Mouse (Mus musculus): ENCODE measurements at regions not wholly inside any gene's neighbourhood (a gene's known extent, or its start where the extent isn't known, plus 50 kb on each side); places are given as distances from the start of the nearest gene placed in this dataset.

GRCm38 (mm10) chr2:75484951-75485350 lies 174.1 kb upstream of the Hnrnpa3 start:
- no peak for DNase-seq (ENCODE audit: low read depth, low spot score)

- no peak for DNase-seq (ENCODE audit: low read depth, low spot score)
Measured at GRCm38 (mm10) chr2:75491150-75491549, 167.9 kb upstream of the Hnrnpa3 start.

GRCm38 (mm10) chr2:75491789-75492500 lies 167.1 kb upstream of the Hnrnpa3 start:
- no peak for DNase-seq (ENCODE audit: low read depth, low spot score)

- no peak for DNase-seq (ENCODE audit: low read depth, low spot score)
Measured at GRCm38 (mm10) chr2:75492501-75492898, 166.6 kb upstream of the Hnrnpa3 start.

- DNase-seq (ENCODE audit: low read depth, low spot score) = no peak
Measured at GRCm38 (mm10) chr2:75496606-75497240, 162.3 kb upstream of the Hnrnpa3 start.

GRCm38 (mm10) chr2:75510223-75510622 lies 148.8 kb upstream of the Hnrnpa3 start:
- DNase-seq (ENCODE audit: low read depth, low spot score) = no peak

GRCm38 (mm10) chr2:75512422-75513170 lies 146.5 kb upstream of the Hnrnpa3 start:
- no peak for DNase-seq (ENCODE audit: low read depth, low spot score)

- no peak for DNase-seq (ENCODE audit: low read depth, low spot score)
Measured at GRCm38 (mm10) chr2:75514171-75514570, 144.9 kb upstream of the Hnrnpa3 start.

- no peak for DNase-seq (ENCODE audit: low read depth, low spot score)
Measured at GRCm38 (mm10) chr2:75516223-75516622, 142.8 kb upstream of the Hnrnpa3 start.

GRCm38 (mm10) chr2:75517096-75517495 lies 142.0 kb upstream of the Hnrnpa3 start:
- peak; percentile 23 for DNase-seq (ENCODE audit: low read depth, low spot score)

- peak; percentile 55 for DNase-seq (ENCODE audit: low read depth, low spot score)
Measured at GRCm38 (mm10) chr2:75518607-75519006, 140.5 kb upstream of the Hnrnpa3 start.

GRCm38 (mm10) chr2:75525562-75525961 lies 133.5 kb upstream of the Hnrnpa3 start:
- no peak for DNase-seq (ENCODE audit: low read depth, low spot score)

- DNase-seq (ENCODE audit: low read depth, low spot score) = no peak
Measured at GRCm38 (mm10) chr2:75528706-75529105, 130.4 kb upstream of the Hnrnpa3 start.

GRCm38 (mm10) chr2:75538114-75538513 lies 120.9 kb upstream of the Hnrnpa3 start:
- no peak for DNase-seq (ENCODE audit: low read depth, low spot score)

GRCm38 (mm10) chr2:75539726-75540125 lies 119.3 kb upstream of the Hnrnpa3 start:
- DNase-seq (ENCODE audit: low read depth, low spot score) = no peak

GRCm38 (mm10) chr2:75542331-75542730 lies 116.7 kb upstream of the Hnrnpa3 start:
- no peak for DNase-seq (ENCODE audit: low read depth, low spot score)

GRCm38 (mm10) chr2:75542781-75543180 lies 116.3 kb upstream of the Hnrnpa3 start:
- DNase-seq (ENCODE audit: low read depth, low spot score) = peak; percentile 26

- no peak for DNase-seq (ENCODE audit: low read depth, low spot score)
Measured at GRCm38 (mm10) chr2:75545971-75546370, 113.1 kb upstream of the Hnrnpa3 start.

GRCm38 (mm10) chr2:75555676-75556075 lies 103.4 kb upstream of the Hnrnpa3 start:
- DNase-seq (ENCODE audit: low read depth, low spot score) = no peak

- DNase-seq (ENCODE audit: low read depth, low spot score) = no peak
Measured at GRCm38 (mm10) chr2:75556744-75557143, 102.3 kb upstream of the Hnrnpa3 start.

- DNase-seq (ENCODE audit: low read depth, low spot score) = no peak
Measured at GRCm38 (mm10) chr2:75557392-75557791, 101.7 kb upstream of the Hnrnpa3 start.

GRCm38 (mm10) chr2:75559920-75560319 lies 99.1 kb upstream of the Hnrnpa3 start:
- DNase-seq (ENCODE audit: low read depth, low spot score) = no peak

Data from brain, adult 2 months (tissue).